Mouse (Mus musculus): ENCODE measurements around the gene Rpia.

GRCm38 (mm10) chr6:70824987-70825337 is 32.9 kb upstream of the Rpia start:
- TF ChIP-seq GATA1 (IDR thresholded peaks at IDR 0.05; ENCODE audit: borderline replicate concordance, low read length) (no peak), FLI1 (IDR thresholded peaks at IDR 0.05; ENCODE audit: low read length) (no peak)

Measured in megakaryocyte, embryonic 14.5 days (primary cell).